Mouse (Mus musculus) limb, embryonic 14.5 days (tissue): ENCODE data around the gene Dhx57. TPM values are rescaled to one million over a fixed set of nuclear protein-coding genes. Genes with fewer than 3 reads are reported as not detected.
"Not testable (repeated sequence)": the region's sequence is repeated elsewhere in the genome, so short reads cannot be mapped to it uniquely, and the experiment has no call there.

Experiments
- ATAC-seq: fragments of 200-750 bp; cut with Nextera tagmentation; 2 replicates; pipeline ENCODE4 v1.8.0; 2017; ENCODE audit warnings: low read depth, moderate number of reproducible peaks, moderate TSS enrichment; ENCODE audit not compliant: low FRiP score
- DNase-seq: peaks from one replicate; pipeline ENCODE4 v3.0.0-alpha.2; 2015; ENCODE audit warnings: low spot score
- H3K27ac ChIP-seq: fragments of 300-500 bp; sonication (generic); replicated peaks from 2 replicates; pipeline ENCODE4 v1.5.1; 2014; ENCODE audit warnings: low read depth, mild to moderate bottlenecking, low read length, moderate library complexity, mixed read lengths
- H3K27me3 ChIP-seq: fragments of 300-500 bp; sonication (generic); 2 replicates; pipeline ENCODE4 v1.6.1; 2014; ENCODE audit warnings: low read length, mixed read lengths; ENCODE audit not compliant: control insufficient read depth, insufficient read depth
- H3K36me3 ChIP-seq: fragments of 300-500 bp; sonication (generic); 2 replicates; pipeline ENCODE4 v1.6.1; 2014; ENCODE audit warnings: mild to moderate bottlenecking, low read length, moderate library complexity, mixed read lengths; ENCODE audit not compliant: control insufficient read depth, insufficient read depth
- H3K4me1 ChIP-seq: fragments of 300-500 bp; sonication (generic); 2 replicates; pipeline ENCODE4 v1.6.1; 2014; ENCODE audit warnings: antibody characterized with exemption, low read length, mixed read lengths; ENCODE audit not compliant: control insufficient read depth, insufficient read depth
- H3K4me2 ChIP-seq: fragments of 300-500 bp; sonication (generic); replicated peaks from 2 replicates; pipeline ENCODE4 v1.6.1; 2014; ENCODE audit warnings: low read depth, mild to moderate bottlenecking, low read length, moderate library complexity; ENCODE audit not compliant: severe bottlenecking
- H3K4me3 ChIP-seq: fragments of 300-500 bp; sonication (generic); replicated peaks from 2 replicates; pipeline ENCODE4 v1.5.1; 2014; ENCODE audit warnings: low read length
- H3K9ac ChIP-seq: fragments of 300-500 bp; sonication (generic); 2 replicates; pipeline ENCODE4 v1.6.1; 2014; ENCODE audit warnings: mild to moderate bottlenecking, low read depth, low read length, moderate library complexity; ENCODE audit not compliant: severe bottlenecking
- H3K9me3 ChIP-seq: fragments of 300-500 bp; sonication (generic); 2 replicates; pipeline ENCODE4 v1.6.1; 2016; ENCODE audit warnings: low read length; ENCODE audit not compliant: control insufficient read depth
- POLR2A ChIP-seq: fragments of 200-500 bp; IDR thresholded peaks from 2 replicates; pipeline ENCODE4 v1.8.0; 2012; ENCODE audit warnings: inconsistent platforms, mild to moderate bottlenecking, moderate library complexity, borderline replicate concordance; ENCODE audit not compliant: insufficient read depth, insufficient read length; ENCODE audit errors: extremely low read depth
- WGBS: fragments of 180-500 bp; shearing (Covaris S2); extraction: QIAGEN DNeasy Blood & Tissue Kit; methylation state at CpG from one replicate; pipeline ENCODE4 v1.1.7; 2014; 5-methylcytosine and 5-hydroxymethylcytosine counted together
- polyA plus RNA-seq, 2 experiments: library from polyadenylated mRNA; depleted of rRNA in 1 of 2; stranded (reverse) in 1 of 2; unstranded in 1 of 2; fragments of >200 nt; fragmentation: Nextera tagmentation in 1 of 2; extraction: Ambion mirVana in 1 of 2; gene quantifications; 2 replicates each; pipeline versions ENCODE4 v1.2.1 to v1.2.3; 2012 to 2014

Gene Dhx57
- polyA plus RNA-seq, 2 experiments: 21.1 to 45.2 TPM

- H3K27ac ChIP-seq: no peak overlapping the region
- TF ChIP-seq POLR2A: no peak
- H3K4me3 ChIP-seq: no peak overlapping the region
- no peak overlapping the region for H3K4me2 ChIP-seq
- peaks cover 4% of the 10 kb centered on the region; the same call in 1 of the 2 replicates for H3K4me1 ChIP-seq
- no peak overlapping the region for H3K9ac ChIP-seq
- no peaks in the 10 kb centered on the region for H3K9me3 ChIP-seq
- no peak for DNase-seq
- no peak for ATAC-seq
- H3K36me3 ChIP-seq: peaks cover 16% of the 10 kb centered on the region
- H3K27me3 ChIP-seq: no peaks in the 10 kb centered on the region
- WGBS: 91% methylated on average over 4 of the region's 4 CpGs
Observed at GRCm38 (mm10) chr17:80284446-80284845, 5.8 kb downstream of the Dhx57 start.

GRCm38 (mm10) chr17:80279340-80280070 lies 10.8 kb downstream of the Dhx57 start:
- DNase-seq (no peak), ATAC-seq (no peak)
- peaks cover 57% of the 10 kb centered on the region for H3K36me3 ChIP-seq
- H3K4me1 ChIP-seq: no peaks in the 10 kb centered on the region
- no peak for TF ChIP-seq POLR2A
- H3K9ac ChIP-seq: no peak overlapping the region
- no peaks in the 10 kb centered on the region for H3K27me3 ChIP-seq
- 93% methylated on average over 8 of the region's 8 CpGs for WGBS
- H3K9me3 ChIP-seq: no peaks in the 10 kb centered on the region
- H3K4me3 ChIP-seq: no peak overlapping the region
- no peak overlapping the region for H3K27ac ChIP-seq
- H3K4me2 ChIP-seq: no peak overlapping the region

DNA sequence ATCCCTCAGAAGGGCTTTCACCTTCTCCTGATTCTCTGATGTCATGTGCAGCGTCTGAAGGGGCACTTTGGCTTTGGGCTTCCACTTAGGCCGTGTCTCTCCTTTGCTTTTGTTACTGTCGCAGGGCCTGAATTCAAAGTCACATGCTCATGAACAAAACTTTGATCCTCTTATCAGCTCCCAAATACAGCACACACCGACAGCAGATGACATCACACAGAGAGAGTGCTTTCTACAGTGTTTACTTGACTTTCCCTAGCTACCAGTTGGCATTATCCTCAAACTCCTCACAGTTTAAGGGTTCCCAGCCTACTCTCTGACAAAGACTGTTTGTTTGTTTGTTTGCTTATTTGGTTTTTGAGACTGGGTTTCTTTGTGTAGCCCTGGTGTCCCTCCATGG lies 12.0 kb downstream of the Dhx57 start:
- WGBS: 92% methylated on average over 4 of the region's 4 CpGs
- no peak overlapping the region for H3K9ac ChIP-seq
- DNase-seq (no peak), ATAC-seq (no peak)
- no peaks in the 10 kb centered on the region for H3K9me3 ChIP-seq
- H3K4me2 ChIP-seq: no peak overlapping the region
- no peak overlapping the region for H3K4me3 ChIP-seq
- H3K36me3 ChIP-seq: peaks cover 70% of the 10 kb centered on the region
- no peak for TF ChIP-seq POLR2A
- H3K4me1 ChIP-seq: no peaks in the 10 kb centered on the region
- no peaks in the 10 kb centered on the region for H3K27me3 ChIP-seq
- H3K27ac ChIP-seq: no peak overlapping the region

GRCm38 (mm10) chr17:80270622-80271021 lies 19.7 kb downstream of the Dhx57 start:
- H3K4me1 ChIP-seq, H3K27ac ChIP-seq, DNase-seq, H3K4me2 ChIP-seq, H3K4me3 ChIP-seq, H3K9me3 ChIP-seq, H3K27me3 ChIP-seq, H3K9ac ChIP-seq, ATAC-seq: not testable (repeated sequence)
- 96% methylated on average over 7 of the region's 7 CpGs for WGBS
- peaks cover 90% of the 10 kb centered on the region for H3K36me3 ChIP-seq

GRCm38 (mm10) chr17:80268151-80268550 lies 22.1 kb downstream of the Dhx57 start:
- 85% methylated on average over 3 of the region's 3 CpGs for WGBS
- H3K4me3 ChIP-seq: no peak overlapping the region
- H3K36me3 ChIP-seq: peaks cover 90% of the 10 kb centered on the region
- ATAC-seq: no peak
- H3K4me2 ChIP-seq: no peak overlapping the region
- no peak overlapping the region for H3K9ac ChIP-seq
- H3K27me3 ChIP-seq: no peaks in the 10 kb centered on the region
- DNase-seq: no peak
- H3K27ac ChIP-seq: no peak overlapping the region
- no peaks in the 10 kb centered on the region for H3K9me3 ChIP-seq
- no peaks in the 10 kb centered on the region for H3K4me1 ChIP-seq
- TF ChIP-seq POLR2A: no peak
